Mouse (Mus musculus): ENCODE measurements around the gene Ipo13.

Gene Ipo13

GRCm38 (mm10) chr4:117913421-117913820, 1.4 kb downstream of the Ipo13 start:
- DNase-seq, result peak; percentile 82

DNA sequence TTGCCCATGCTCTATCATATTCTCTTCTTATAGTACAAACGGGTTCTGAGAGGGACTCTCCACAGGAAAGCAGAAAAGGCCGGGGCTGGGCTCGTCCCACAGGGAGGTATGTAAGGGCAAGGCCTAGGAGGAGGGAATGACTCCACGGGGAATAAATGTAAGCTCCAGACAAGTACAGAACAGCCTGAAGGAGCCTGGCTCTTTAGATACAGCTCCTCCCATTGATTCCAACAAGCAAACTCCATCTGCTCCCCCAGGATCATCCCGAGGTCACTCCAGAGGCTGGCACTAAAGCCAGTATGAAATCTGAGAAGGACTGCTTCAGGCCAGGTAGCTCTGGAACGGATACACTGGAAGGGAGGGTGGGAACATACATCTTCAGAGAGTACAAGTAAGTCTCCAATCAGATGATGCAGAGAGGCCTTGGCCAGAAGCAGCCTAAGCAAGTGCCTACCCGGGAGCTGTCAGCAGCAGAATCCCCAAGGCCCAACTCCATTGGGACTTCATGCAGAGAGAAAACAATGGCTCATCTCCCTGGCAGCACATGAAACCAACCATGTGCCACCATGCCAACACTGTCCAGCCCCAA, 2.0 kb downstream of the Ipo13 start:
- DNase-seq, result no peak

GRCm38 (mm10) chr4:117912131-117912561, 2.7 kb downstream of the Ipo13 start:
- DNase-seq, result no peak

DNA sequence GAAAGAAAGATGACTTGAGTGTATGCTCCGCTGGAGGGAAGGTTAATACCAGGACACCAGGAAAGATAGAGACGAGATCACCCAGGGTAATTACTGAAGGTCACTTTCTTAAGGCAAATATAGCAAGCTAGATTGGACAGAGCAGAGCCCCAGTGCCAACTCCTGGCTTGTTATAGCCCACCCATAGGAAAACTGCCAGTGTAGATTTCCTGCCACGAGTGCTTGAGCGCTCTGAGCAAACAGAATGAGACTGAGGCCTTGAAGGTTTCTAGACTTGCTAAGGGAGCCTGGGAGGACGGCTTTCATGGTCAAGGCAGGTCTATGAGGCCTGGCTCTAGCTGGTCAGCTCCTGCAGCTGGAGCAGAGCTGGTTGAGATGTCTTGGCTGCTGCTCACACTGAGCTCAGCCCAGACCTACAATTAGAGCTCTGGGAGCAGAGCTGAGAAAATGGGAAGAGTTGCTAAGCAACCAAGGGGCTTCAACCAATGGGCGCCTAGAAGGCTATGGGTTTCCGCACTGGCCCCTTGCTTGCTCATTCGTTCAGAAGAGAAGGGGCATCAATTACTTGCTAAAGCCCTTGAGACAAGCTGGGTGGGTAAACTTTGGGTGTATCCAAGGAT, 5.9 kb downstream of the Ipo13 start:
- DNase-seq, result no peak

GRCm38 (mm10) chr4:117906196-117906595, 8.6 kb downstream of the Ipo13 start:
- DNase-seq, result no peak

DNA sequence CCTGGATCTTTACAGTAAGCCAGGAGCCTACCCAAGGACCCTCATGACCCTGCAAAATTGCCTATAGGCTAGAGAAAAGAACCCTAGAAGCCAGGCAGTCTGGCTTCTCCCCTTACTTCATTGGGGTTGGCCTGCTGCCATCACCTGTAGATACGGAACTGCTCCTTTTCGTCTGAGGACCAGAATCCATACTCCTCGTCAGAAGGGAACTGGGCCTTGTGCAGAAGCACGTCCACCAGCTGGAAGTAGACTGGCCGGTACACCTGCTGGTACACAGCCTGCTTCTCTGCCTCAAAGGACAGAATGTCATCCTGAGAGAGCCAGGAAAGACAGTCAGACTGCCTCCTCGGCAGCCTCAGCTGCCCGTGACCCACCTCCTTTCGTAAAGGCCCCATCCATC, 10.0 kb downstream of the Ipo13 start:
- DNase-seq, result no peak

DNA sequence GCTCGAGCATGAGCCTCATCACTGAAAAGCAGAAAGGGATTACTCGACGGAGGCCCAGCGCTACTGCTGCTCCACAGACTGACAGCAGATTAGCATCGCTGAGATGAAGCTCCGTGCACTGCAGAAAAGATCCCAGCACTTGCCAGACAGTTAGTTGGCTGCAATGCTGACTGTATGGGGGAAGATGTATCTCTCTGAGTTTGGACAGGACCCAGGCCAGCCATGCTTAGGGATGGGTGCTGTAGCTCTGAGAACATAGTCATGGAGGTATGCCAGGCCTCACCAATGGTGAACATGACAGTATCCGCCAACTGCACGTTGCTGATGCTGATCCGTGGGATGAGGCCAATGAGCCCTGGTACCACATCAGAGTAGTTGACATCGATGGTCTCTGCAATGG, 10.7 kb downstream of the Ipo13 start:
- DNase-seq, result no peak

- DNase-seq, result no peak
Measured at GRCm38 (mm10) chr4:117898111-117898510, 16.7 kb downstream of the Ipo13 start.

- no peak for DNase-seq
Measured at GRCm38 (mm10) chr4:117896031-117896430, 18.8 kb downstream of the Ipo13 start.

DNA sequence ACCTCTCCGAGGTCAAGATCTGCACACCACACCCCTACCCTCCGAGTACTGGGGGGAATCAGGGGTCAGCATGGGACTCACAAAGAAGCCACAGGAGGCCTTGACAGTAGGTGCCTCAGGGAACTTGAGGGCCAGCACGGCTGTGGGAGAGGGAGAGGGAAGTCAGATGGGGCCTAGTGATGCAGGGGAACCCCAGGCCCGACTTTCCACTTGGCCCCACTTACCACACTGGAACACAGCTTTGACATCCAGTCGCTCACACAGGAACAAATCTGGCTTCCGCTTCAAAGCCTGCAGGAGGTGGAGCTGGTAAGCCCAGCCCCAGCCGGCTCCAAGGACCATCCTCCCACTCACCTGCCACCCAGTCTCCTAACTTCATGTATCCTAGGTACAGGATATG, 19.5 kb downstream of the Ipo13 start:
- DNase-seq, result no peak

DNA sequence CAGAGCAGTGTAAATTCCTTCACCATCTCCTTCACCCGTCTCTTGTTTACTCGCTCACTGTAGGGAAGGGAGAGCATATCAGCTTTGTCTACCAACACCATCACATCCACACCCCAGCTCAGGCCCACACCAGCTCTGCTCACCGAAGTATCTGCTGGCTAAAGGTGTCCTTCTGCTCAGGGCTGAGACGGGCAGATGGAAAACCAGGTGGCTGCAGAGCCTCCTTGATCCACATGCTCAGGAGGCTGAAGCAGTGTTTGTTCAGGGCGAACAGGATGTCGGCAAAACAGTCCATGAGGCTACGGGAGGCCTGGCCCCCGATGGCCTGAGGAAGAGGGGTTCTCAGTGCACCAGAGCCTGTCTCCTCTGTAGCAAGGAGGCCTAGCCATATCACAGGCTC, 20.2 kb downstream of the Ipo13 start:
- no peak for DNase-seq

DNA sequence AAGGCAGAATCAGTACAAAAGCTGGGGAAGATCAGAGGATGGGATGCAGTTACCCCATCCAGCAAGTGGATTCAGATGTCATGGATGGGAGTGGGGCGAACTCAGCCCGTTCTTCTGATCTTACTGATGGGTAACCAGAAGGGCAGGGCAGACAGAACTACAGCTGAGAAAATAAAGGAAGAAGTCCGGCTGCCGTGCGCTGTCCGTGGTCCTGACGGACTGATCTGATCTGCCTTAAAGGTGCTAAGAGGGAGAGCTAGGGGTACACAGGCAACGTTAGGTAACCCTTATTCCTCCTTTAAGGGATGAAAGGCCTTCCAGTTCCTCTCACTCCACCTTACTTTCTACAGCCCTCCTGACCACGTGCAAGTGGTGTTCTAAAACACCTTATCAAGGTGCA, 21.4 kb downstream of the Ipo13 start:
- DNase-seq, result peak; percentile 76 to 83

- peak; percentile 87 to 93 for DNase-seq
Measured at GRCm38 (mm10) chr4:117891738-117892161, 23.0 kb downstream of the Ipo13 start, which contains the start of gene Dph2. Gene Dph2 (minus strand): TSS chr4:117892032.

DNA sequence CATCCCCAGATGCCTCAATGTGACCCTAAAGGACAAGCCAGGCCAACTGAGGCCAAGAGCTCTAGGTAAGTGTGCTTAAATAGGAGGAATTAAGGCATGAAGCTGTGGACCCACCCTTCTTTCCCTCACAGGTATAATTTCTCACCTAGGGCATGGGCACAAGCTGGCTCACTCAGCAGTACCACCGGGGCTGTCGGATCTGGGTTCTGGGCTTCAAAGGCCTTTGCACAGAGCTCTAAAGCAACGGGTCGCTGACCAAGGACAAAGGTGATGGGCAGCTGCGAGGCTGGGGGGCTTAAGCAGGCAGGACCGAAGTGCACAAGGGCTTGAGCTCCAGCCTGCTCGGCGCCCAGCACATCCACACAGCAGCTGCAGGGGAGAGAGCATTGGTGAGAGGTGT, 24.0 kb downstream of the Ipo13 start:
- no peak for DNase-seq

- no peak for DNase-seq
Measured at GRCm38 (mm10) chr4:117890031-117890430, 24.8 kb downstream of the Ipo13 start.

GRCm38 (mm10) chr4:117889471-117889870, 25.3 kb downstream of the Ipo13 start:
- DNase-seq, result no peak

DNA sequence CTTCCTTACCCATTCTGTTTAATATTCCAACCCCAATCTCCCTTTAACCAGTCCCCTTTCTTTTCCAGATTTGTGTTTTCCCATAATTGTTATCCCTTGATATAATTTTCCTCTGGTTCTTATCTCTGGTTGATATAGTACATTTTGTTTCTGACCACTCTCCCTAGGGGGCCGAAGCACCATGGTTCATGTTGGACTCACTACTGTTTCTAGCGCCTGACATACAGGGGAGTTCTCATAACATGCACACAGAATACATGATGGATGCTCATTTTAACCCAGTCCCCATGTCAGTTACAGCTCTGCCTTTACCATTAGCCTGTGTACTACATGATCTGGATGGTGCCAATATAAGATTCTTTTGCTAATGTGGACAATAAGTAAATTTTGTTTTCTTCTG, 26.9 kb downstream of the Ipo13 start:
- DNase-seq, result no peak

- DNase-seq, result peak; percentile 96 to 98
Measured at GRCm38 (mm10) chr4:117887133-117887532, 27.7 kb downstream of the Ipo13 start, which contains the start of gene Atp6v0b. Gene Atp6v0b (minus strand): TSS chr4:117887333.

GRCm38 (mm10) chr4:117886644-117887043, 28.2 kb downstream of the Ipo13 start:
- DNase-seq, result peak; percentile 33 to 64

GRCm38 (mm10) chr4:117885994-117886393, 28.8 kb downstream of the Ipo13 start:
- no peak for DNase-seq

DNA sequence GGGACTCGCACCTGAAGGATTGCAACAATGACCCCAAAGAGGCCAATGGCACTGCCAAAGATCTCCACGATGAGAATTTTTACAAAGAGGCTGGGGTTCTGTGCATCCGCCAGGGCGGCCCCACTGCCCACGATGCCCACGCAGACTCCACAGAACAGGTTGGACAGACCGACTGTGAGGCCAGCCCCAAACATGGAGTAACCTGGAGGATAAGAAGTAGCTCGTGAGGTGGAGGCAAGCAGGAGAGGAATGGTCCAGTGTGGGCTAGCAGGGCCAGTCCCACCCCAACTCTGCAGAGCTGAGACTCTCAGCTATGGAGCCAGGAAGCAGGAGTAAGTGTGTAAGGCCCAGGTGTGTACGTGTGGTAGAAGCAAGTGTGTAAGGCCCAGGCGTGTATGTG, 29.7 kb downstream of the Ipo13 start:
- no peak for DNase-seq

- DNase-seq, result no peak
Measured at GRCm38 (mm10) chr4:117884146-117884545, 30.7 kb downstream of the Ipo13 start.

- DNase-seq, result peak; percentile 16 to 68
Measured at GRCm38 (mm10) chr4:117882701-117883691, 31.8 kb downstream of the Ipo13 start, which contains the start of gene B4galt2. Gene B4galt2 (minus strand): TSS chr4:117883487.

Measured in kidney, postnatal 25 days (tissue).